Mouse (Mus musculus): ENCODE results near the gene Tor1aip1. TPM values are rescaled to one million over a fixed set of nuclear protein-coding genes. Genes with fewer than 3 reads are reported as not detected.

Tor1aip1 gene
- polyA plus RNA-seq, 1 experiment from 2014 or later: 14.2 TPM

GRCm38 (mm10) chr1:156009003-156009402 is 27.3 kb downstream of the Tor1aip1 start:
- Histone ChIP-seq H3K4me3 (ENCODE audit: low read depth, low read length) (no peak overlapping the region), H3K27ac (ENCODE audit: low read length) (no peak overlapping the region), H3K9ac (ENCODE audit: low read depth, low read length) (no peak overlapping the region), H3K27me3 (ENCODE audit: control insufficient read depth, insufficient read depth, low read depth, low read length) (no peaks in the 10 kb centered on the region), H3K36me3 (ENCODE audit: control insufficient read depth, insufficient read depth, low read length) (peaks cover 16% of the 10 kb centered on the region), H3K4me2 (ENCODE audit: low read length) (no peak overlapping the region), H3K9me3 (replicated peaks; ENCODE audit: control insufficient read depth, low read length, poor library complexity, severe bottlenecking) (no peaks in the 10 kb centered on the region), H3K4me1 (ENCODE audit: control insufficient read depth, insufficient read depth, low read length) (no peaks in the 10 kb centered on the region)
- ATAC-seq: no peak
- 96% methylated on average over 1 of the region's 1 CpGs for WGBS

GRCm38 (mm10) chr1:156005906-156006305 is 30.4 kb downstream of the Tor1aip1 start:
- Histone ChIP-seq H3K27ac (ENCODE audit: low read length) (no peak overlapping the region), H3K9me3 (replicated peaks; ENCODE audit: control insufficient read depth, low read length, poor library complexity, severe bottlenecking) (no peaks in the 10 kb centered on the region), H3K4me2 (ENCODE audit: low read length) (no peak overlapping the region), H3K4me1 (ENCODE audit: control insufficient read depth, insufficient read depth, low read length) (no peaks in the 10 kb centered on the region), H3K9ac (ENCODE audit: low read depth, low read length) (no peak overlapping the region), H3K27me3 (ENCODE audit: control insufficient read depth, insufficient read depth, low read depth, low read length) (no peaks in the 10 kb centered on the region), H3K4me3 (ENCODE audit: low read depth, low read length) (no peak overlapping the region), H3K36me3 (ENCODE audit: control insufficient read depth, insufficient read depth, low read length) (peaks cover 13% of the 10 kb centered on the region; the same call in 1 of the 2 replicates)
- WGBS: 95% methylated on average over 11 of the region's 11 CpGs
- no peak for ATAC-seq

- no peaks in the 10 kb centered on the region for H3K4me1 ChIP-seq (ENCODE audit: control insufficient read depth, insufficient read depth, low read length)
- no peak overlapping the region for H3K27ac ChIP-seq (ENCODE audit: low read length)
- no peak overlapping the region for H3K9ac ChIP-seq (ENCODE audit: low read depth, low read length)
- H3K36me3 ChIP-seq (ENCODE audit: control insufficient read depth, insufficient read depth, low read length): peaks cover 13% of the 10 kb centered on the region; the same call in 1 of the 2 replicates
- no peak overlapping the region for H3K4me3 ChIP-seq (ENCODE audit: low read depth, low read length)
- no peaks in the 10 kb centered on the region for H3K27me3 ChIP-seq (ENCODE audit: control insufficient read depth, insufficient read depth, low read depth, low read length)
- H3K4me2 ChIP-seq (ENCODE audit: low read length): no peak overlapping the region
- WGBS: 86% methylated on average over 7 of the region's 7 CpGs
- no peak for ATAC-seq
- H3K9me3 ChIP-seq (replicated peaks; ENCODE audit: control insufficient read depth, low read length, poor library complexity, severe bottlenecking): no peaks in the 10 kb centered on the region
These were observed 32.9 kb downstream of the Tor1aip1 start for GRCm38 (mm10) chr1:156003201-156003935.

- Histone ChIP-seq H3K4me1 (ENCODE audit: control insufficient read depth, insufficient read depth, low read length) (no peaks in the 10 kb centered on the region), H3K9me3 (replicated peaks; ENCODE audit: control insufficient read depth, low read length, poor library complexity, severe bottlenecking) (no peaks in the 10 kb centered on the region), H3K36me3 (ENCODE audit: control insufficient read depth, insufficient read depth, low read length) (peaks cover 11% of the 10 kb centered on the region; the same call in 1 of the 2 replicates), H3K27ac (ENCODE audit: low read length) (no peak overlapping the region), H3K4me3 (ENCODE audit: low read depth, low read length) (no peak overlapping the region), H3K9ac (ENCODE audit: low read depth, low read length) (no peak overlapping the region), H3K27me3 (ENCODE audit: control insufficient read depth, insufficient read depth, low read depth, low read length) (no peaks in the 10 kb centered on the region), H3K4me2 (ENCODE audit: low read length) (no peak overlapping the region)
- WGBS: 91% methylated on average over 8 of the region's 8 CpGs
- no peak for ATAC-seq
These were observed 33.9 kb downstream of the Tor1aip1 start for GRCm38 (mm10) chr1:156002366-156002765.

GRCm38 (mm10) chr1:155995612-155996011 is 40.7 kb downstream of the Tor1aip1 start:
- Histone ChIP-seq H3K4me2 (ENCODE audit: low read length) (no peak overlapping the region), H3K36me3 (ENCODE audit: control insufficient read depth, insufficient read depth, low read length) (no peaks in the 10 kb centered on the region), H3K4me3 (ENCODE audit: low read depth, low read length) (no peak overlapping the region), H3K9me3 (replicated peaks; ENCODE audit: control insufficient read depth, low read length, poor library complexity, severe bottlenecking) (no peaks in the 10 kb centered on the region), H3K27ac (ENCODE audit: low read length) (no peak overlapping the region), H3K9ac (ENCODE audit: low read depth, low read length) (no peak overlapping the region), H3K27me3 (ENCODE audit: control insufficient read depth, insufficient read depth, low read depth, low read length) (no peaks in the 10 kb centered on the region), H3K4me1 (ENCODE audit: control insufficient read depth, insufficient read depth, low read length) (no peaks in the 10 kb centered on the region)
- ATAC-seq: no peak
- WGBS: 88% methylated on average over 2 of the region's 2 CpGs

GRCm38 (mm10) chr1:155994524-155994923 is 41.8 kb downstream of the Tor1aip1 start:
- WGBS: 95% methylated on average over 2 of the region's 2 CpGs

GRCm38 (mm10) chr1:155990391-155990790 is 45.9 kb downstream of the Tor1aip1 start:
- no peaks in the 10 kb centered on the region for H3K27me3 ChIP-seq (ENCODE audit: control insufficient read depth, insufficient read depth, low read depth, low read length)
- H3K4me3 ChIP-seq (ENCODE audit: low read depth, low read length): no peak overlapping the region
- no peak for ATAC-seq
- no peaks in the 10 kb centered on the region for H3K36me3 ChIP-seq (ENCODE audit: control insufficient read depth, insufficient read depth, low read length)
- WGBS: 79% methylated on average over 11 of the region's 11 CpGs
- no peak overlapping the region for H3K4me2 ChIP-seq (ENCODE audit: low read length)
- H3K4me1 ChIP-seq (ENCODE audit: control insufficient read depth, insufficient read depth, low read length): 0 out of 2 replicates have a peak, but pooled peaks cover 4% of the 10 kb centered on the region
- no peak overlapping the region for H3K27ac ChIP-seq (ENCODE audit: low read length)
- no peaks in the 10 kb centered on the region for H3K9me3 ChIP-seq (replicated peaks; ENCODE audit: control insufficient read depth, low read length, poor library complexity, severe bottlenecking)
- no peak overlapping the region for H3K9ac ChIP-seq (ENCODE audit: low read depth, low read length)

More at GRCm38 (mm10) chr1:155994524-155994923, 41.8 kb downstream of the Tor1aip1 start:
- H3K36me3 ChIP-seq (ENCODE audit: control insufficient read depth, insufficient read depth, low read length): no peaks in the 10 kb centered on the region
- H3K4me2 ChIP-seq (ENCODE audit: low read length): no peak overlapping the region
- no peak overlapping the region for H3K27ac ChIP-seq (ENCODE audit: low read length)
- H3K4me1 ChIP-seq (ENCODE audit: control insufficient read depth, insufficient read depth, low read length): 0 out of 2 replicates have a peak, but pooled peaks cover under 1% of the 10 kb centered on the region
- H3K9me3 ChIP-seq (replicated peaks; ENCODE audit: control insufficient read depth, low read length, poor library complexity, severe bottlenecking): no peaks in the 10 kb centered on the region
- H3K4me3 ChIP-seq (ENCODE audit: low read depth, low read length): no peak overlapping the region
- no peak for ATAC-seq
- no peak overlapping the region for H3K9ac ChIP-seq (ENCODE audit: low read depth, low read length)
- no peaks in the 10 kb centered on the region for H3K27me3 ChIP-seq (ENCODE audit: control insufficient read depth, insufficient read depth, low read depth, low read length)

GRCm38 (mm10) chr1:155989387-155989786 is 46.9 kb downstream of the Tor1aip1 start:
- no peaks in the 10 kb centered on the region for H3K9me3 ChIP-seq (replicated peaks; ENCODE audit: control insufficient read depth, low read length, poor library complexity, severe bottlenecking)
- no peak for ATAC-seq
- no peaks in the 10 kb centered on the region for H3K36me3 ChIP-seq (ENCODE audit: control insufficient read depth, insufficient read depth, low read length)
- 2% methylated on average over 2 of the region's 2 CpGs for WGBS
- no peak overlapping the region for H3K4me2 ChIP-seq (ENCODE audit: low read length)
- no peaks in the 10 kb centered on the region for H3K27me3 ChIP-seq (ENCODE audit: control insufficient read depth, insufficient read depth, low read depth, low read length)
- H3K9ac ChIP-seq (ENCODE audit: low read depth, low read length): no peak overlapping the region
- H3K27ac ChIP-seq (ENCODE audit: low read length): no peak overlapping the region
- no peak overlapping the region for H3K4me3 ChIP-seq (ENCODE audit: low read depth, low read length)
- 0 out of 2 replicates have a peak, but pooled peaks cover 4% of the 10 kb centered on the region for H3K4me1 ChIP-seq (ENCODE audit: control insufficient read depth, insufficient read depth, low read length)

- H3K4me1 ChIP-seq (ENCODE audit: control insufficient read depth, insufficient read depth, low read length): 0 out of 2 replicates have a peak, but pooled peaks cover 4% of the 10 kb centered on the region
- no peak overlapping the region for H3K9ac ChIP-seq (ENCODE audit: low read depth, low read length)
- H3K36me3 ChIP-seq (ENCODE audit: control insufficient read depth, insufficient read depth, low read length): no peaks in the 10 kb centered on the region
- no peak overlapping the region for H3K4me2 ChIP-seq (ENCODE audit: low read length)
- no peak overlapping the region for H3K27ac ChIP-seq (ENCODE audit: low read length)
- no peak for ATAC-seq
- H3K9me3 ChIP-seq (replicated peaks; ENCODE audit: control insufficient read depth, low read length, poor library complexity, severe bottlenecking): no peaks in the 10 kb centered on the region
- 85% methylated on average over 2 of the region's 2 CpGs for WGBS
- H3K4me3 ChIP-seq (ENCODE audit: low read depth, low read length): no peak overlapping the region
- no peaks in the 10 kb centered on the region for H3K27me3 ChIP-seq (ENCODE audit: control insufficient read depth, insufficient read depth, low read depth, low read length)
These were observed 48.7 kb downstream of the Tor1aip1 start for GRCm38 (mm10) chr1:155987625-155988024.

All from midbrain, embryonic 16.5 days (tissue).